Mouse (Mus musculus) cerebellum, postnatal 14 days (tissue): ENCODE measurements around the gene Gm21973.

Experiments used
- DNase-seq, 2 experiments: peaks; one replicate each; pipeline ENCODE4 v3.0.0; 2021; ENCODE audit warnings: mixed read lengths in 2 of 2

Gene Gm21973

DNA sequence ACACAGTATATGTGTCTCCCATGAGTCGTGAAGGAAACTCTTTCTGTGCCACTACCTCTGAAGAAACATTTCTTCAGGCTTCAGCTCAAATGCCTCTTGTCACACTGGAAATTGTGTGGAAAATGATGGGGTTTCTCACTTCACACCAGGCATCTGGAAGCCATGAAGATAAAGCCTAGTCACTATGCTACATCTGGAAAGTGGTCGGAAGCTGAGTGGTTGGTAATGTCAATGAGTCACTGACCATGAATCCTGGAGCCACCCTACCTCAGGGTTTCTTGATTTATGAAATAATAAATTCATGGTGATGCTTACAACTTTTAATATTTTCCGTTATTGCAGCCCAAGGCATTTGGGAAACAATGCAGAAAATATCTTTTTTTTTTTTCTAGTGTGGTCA is 84.7 kb downstream of the Gm21973 start:
- no peak for DNase-seq

DNA sequence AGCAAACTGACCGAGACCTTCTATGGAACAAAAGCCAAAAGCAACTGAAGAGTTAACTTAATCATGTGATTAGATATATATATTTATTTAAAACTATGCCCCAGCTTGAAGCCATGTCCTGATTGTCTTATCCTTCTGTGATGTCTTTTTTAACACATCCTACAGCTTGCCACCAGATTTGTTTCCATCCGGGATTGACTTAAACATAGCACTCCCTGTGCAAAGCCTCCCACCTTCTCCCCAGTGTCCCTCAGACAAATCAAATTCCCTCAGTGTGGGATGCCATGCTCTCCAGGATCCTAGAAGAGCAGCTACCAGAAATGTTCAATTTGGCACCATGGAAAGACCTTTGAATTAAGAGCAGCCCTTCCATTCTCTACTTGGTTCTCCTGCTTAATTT is 85.7 kb downstream of the Gm21973 start:
- no peak for DNase-seq

DNA sequence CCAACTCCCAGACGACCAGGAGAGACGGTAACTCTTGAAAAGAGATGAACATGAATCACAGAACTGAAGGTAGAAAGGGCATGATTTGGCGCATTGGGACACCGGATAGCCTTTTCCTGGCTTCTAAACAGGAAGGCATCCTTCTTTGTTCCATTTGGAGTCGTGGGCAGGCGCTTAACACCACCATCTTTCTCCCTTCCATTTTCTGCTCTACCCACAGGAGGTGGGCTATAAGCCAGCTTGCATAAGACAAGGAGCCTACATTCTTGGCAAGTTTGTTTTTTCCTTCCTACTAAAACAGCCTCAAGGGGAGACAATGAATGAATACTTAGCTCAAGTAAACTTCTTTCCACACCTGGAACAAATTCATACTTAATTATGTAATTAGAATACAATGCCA is 88.5 kb downstream of the Gm21973 start:
- no peak for DNase-seq

- peak; percentile 5 to 25 for DNase-seq
Observed at GRCm38 (mm10) chr15:10421138-10421784, 96.1 kb downstream of the Gm21973 start.

DNA sequence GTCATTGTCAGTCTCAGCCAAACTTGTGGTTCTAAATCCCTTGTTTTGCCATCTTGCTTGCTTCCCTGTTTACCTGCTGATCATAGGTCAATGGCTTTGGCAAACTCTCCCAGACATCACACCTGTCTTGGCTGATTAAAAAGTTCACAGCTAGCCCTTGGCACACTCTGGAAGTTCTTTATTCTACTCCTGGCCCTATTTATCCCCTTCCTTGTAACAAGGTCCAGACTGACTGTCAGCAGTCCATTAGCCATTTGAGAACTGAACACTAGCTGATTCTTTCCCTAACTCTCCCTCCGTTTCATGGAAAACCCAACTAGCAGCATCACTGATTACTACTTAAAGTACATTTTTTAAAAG is 96.6 kb downstream of the Gm21973 start:
- DNase-seq, result no peak
